Mouse (Mus musculus) forebrain, postnatal 0 days (tissue): ENCODE results near the gene Trcg1. TPM values are rescaled to one million over a fixed set of nuclear protein-coding genes. Genes with fewer than 3 reads are reported as not detected.
A peak's percentile ranks its signal among the peaks of the same experiment; 100 is the strongest.

Experiments
- ATAC-seq: fragments of 200-750 bp; cut with Nextera tagmentation; 2 replicates; pipeline ENCODE4 v1.8.0; 2017; ENCODE audit warnings: mild to moderate bottlenecking, moderate library complexity
- DNase-seq: peaks from one replicate; pipeline ENCODE4 v3.0.0-alpha.2; 2015
- H3K27ac ChIP-seq: fragments of 300-500 bp; sonication (generic); 2 replicates; pipeline ENCODE4 v1.5.1; 2014; ENCODE audit warnings: low read depth, mild to moderate bottlenecking, antibody characterized with exemption, low read length, moderate library complexity, mixed read lengths
- H3K27me3 ChIP-seq: fragments of 300-500 bp; sonication (generic); 2 replicates; pipeline ENCODE4 v1.6.1; 2014; ENCODE audit warnings: mild to moderate bottlenecking, low read length, mixed read lengths; ENCODE audit not compliant: insufficient read depth
- H3K36me3 ChIP-seq: fragments of 300-500 bp; sonication (generic); 2 replicates; pipeline ENCODE4 v1.6.1; 2014; ENCODE audit warnings: mild to moderate bottlenecking, moderate library complexity; ENCODE audit not compliant: insufficient read depth
- H3K4me1 ChIP-seq: fragments of 300-500 bp; sonication (generic); 2 replicates; pipeline ENCODE4 v1.6.1; 2014; ENCODE audit warnings: antibody characterized with exemption; ENCODE audit not compliant: insufficient read depth
- H3K4me2 ChIP-seq: fragments of 300-500 bp; sonication (generic); 2 replicates; pipeline ENCODE4 v1.6.1; 2014; ENCODE audit warnings: low read depth, mild to moderate bottlenecking, moderate library complexity
- H3K4me3 ChIP-seq: fragments of 300-500 bp; sonication (generic); 2 replicates; pipeline ENCODE4 v1.5.1; 2014; ENCODE audit warnings: low read depth, low read length, mixed read lengths
- H3K9ac ChIP-seq: fragments of 300-500 bp; sonication (generic); 2 replicates; pipeline ENCODE4 v1.6.1; 2014; ENCODE audit warnings: mild to moderate bottlenecking
- H3K9me3 ChIP-seq: fragments of 300-500 bp; sonication (generic); 2 replicates; pipeline ENCODE4 v1.6.1; 2016; ENCODE audit warnings: low read length
- CTCF ChIP-seq: sonication (generic); IDR thresholded peaks from 2 replicates; pipeline ENCODE4 v1.5.1; 2016; ENCODE audit warnings: antibody characterized with exemption, control low read depth, low read depth
- WGBS: fragments of 180-500 bp; shearing (Covaris S2); extraction: QIAGEN DNeasy Blood & Tissue Kit; methylation state at CpG from one replicate; pipeline ENCODE4 v1.1.7; 2014; 5-methylcytosine and 5-hydroxymethylcytosine counted together
- polyA plus RNA-seq: library from polyadenylated mRNA; unstranded; fragments of >200 nt; fragmentation: Nextera tagmentation; extraction: Ambion mirVana; gene quantifications from 2 replicates; pipeline ENCODE4 v1.2.1, GENCODE M21; 2015
- total RNA-seq: library from RNA; depleted of rRNA; stranded (reverse); fragments of >200 nt; gene quantifications from 2 replicates; pipeline ENCODE4 v1.2.3, GENCODE M21; 2014

Trcg1 gene
- total and polyA plus RNA-seq, 2 experiments from 2014 or later = not detected

GRCm38 (mm10) chr9:57278268-57278667, 41.9 kb downstream of the Trcg1 start:
- Histone ChIP-seq H3K27me3 (no peaks in the 10 kb centered on the region), H3K4me1 (peaks cover 4% of the 10 kb centered on the region; the same call in 1 of the 2 replicates), H3K9ac (no peak overlapping the region), H3K27ac (no peak overlapping the region), H3K4me2 (no peak overlapping the region), H3K36me3 (no peaks in the 10 kb centered on the region), H3K4me3 (no peak overlapping the region), H3K9me3 (no peaks in the 10 kb centered on the region)
- DNase-seq (no peak), ATAC-seq (no peak)
- WGBS = 65% methylated on average over 4 of the region's 4 CpGs
- TF ChIP-seq CTCF = no peak

GRCm38 (mm10) chr9:57279441-57279840, 43.1 kb downstream of the Trcg1 start:
- DNase-seq = no peak
- H3K4me1 ChIP-seq = peaks cover 4% of the 10 kb centered on the region; the same call in 1 of the 2 replicates
- ATAC-seq = no peak
- no peaks in the 10 kb centered on the region for H3K27me3 ChIP-seq
- no peaks in the 10 kb centered on the region for H3K36me3 ChIP-seq
- 56% methylated on average over 4 of the region's 4 CpGs for WGBS
- H3K9me3 ChIP-seq = no peaks in the 10 kb centered on the region
- no peak overlapping the region for H3K4me3 ChIP-seq
- H3K4me2 ChIP-seq = no peak overlapping the region
- no peak overlapping the region for H3K9ac ChIP-seq
- no peak overlapping the region for H3K27ac ChIP-seq
- TF ChIP-seq CTCF = no peak

GRCm38 (mm10) chr9:57281549-57281948, 45.2 kb downstream of the Trcg1 start:
- Histone ChIP-seq H3K27ac (no peak overlapping the region), H3K9me3 (no peaks in the 10 kb centered on the region), H3K4me1 (peaks cover 4% of the 10 kb centered on the region; the same call in 1 of the 2 replicates), H3K9ac (peak overlapping the region; percentile 37; the same call in 1 of the 2 replicates), H3K27me3 (no peaks in the 10 kb centered on the region), H3K4me2 (peak overlapping the region; percentile 44), H3K36me3 (no peaks in the 10 kb centered on the region), H3K4me3 (peak overlapping the region; percentile 12; the same call in 1 of the 2 replicates)
- DNase-seq (peak; percentile 33), ATAC-seq (peak; percentile 51)
- 11% methylated on average over 20 of the region's 20 CpGs for WGBS
- no peak for TF ChIP-seq CTCF

DNA sequence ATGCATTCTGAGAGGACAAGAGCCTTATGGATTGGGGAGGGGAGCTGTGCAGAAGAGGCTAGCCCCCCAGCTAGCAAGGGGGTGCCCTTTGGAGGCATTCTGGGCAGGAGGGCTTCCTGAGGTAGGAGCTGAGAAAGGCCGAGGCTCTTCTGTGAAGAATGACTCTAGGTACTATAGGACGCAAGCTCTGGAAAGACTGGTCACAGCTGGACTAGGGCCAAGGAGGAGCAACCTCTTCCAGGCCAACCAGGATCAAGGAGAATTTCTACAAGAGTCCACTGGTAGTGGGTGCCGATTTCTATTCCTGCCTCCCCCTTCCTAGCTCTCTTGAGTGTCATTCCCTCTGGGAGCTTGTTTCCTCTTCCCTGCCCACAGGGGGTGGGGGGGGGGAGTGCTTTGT, 46.3 kb downstream of the Trcg1 start:
- Histone ChIP-seq H3K4me3 (no peak overlapping the region), H3K4me2 (no peak overlapping the region), H3K9me3 (no peaks in the 10 kb centered on the region), H3K36me3 (no peaks in the 10 kb centered on the region), H3K27me3 (no peaks in the 10 kb centered on the region), H3K27ac (no peak overlapping the region), H3K4me1 (peaks cover 4% of the 10 kb centered on the region; the same call in 1 of the 2 replicates), H3K9ac (no peak overlapping the region)
- DNase-seq (no peak), ATAC-seq (no peak)
- WGBS = 78% methylated on average over 3 of the region's 3 CpGs
- TF ChIP-seq CTCF = no peak

DNA sequence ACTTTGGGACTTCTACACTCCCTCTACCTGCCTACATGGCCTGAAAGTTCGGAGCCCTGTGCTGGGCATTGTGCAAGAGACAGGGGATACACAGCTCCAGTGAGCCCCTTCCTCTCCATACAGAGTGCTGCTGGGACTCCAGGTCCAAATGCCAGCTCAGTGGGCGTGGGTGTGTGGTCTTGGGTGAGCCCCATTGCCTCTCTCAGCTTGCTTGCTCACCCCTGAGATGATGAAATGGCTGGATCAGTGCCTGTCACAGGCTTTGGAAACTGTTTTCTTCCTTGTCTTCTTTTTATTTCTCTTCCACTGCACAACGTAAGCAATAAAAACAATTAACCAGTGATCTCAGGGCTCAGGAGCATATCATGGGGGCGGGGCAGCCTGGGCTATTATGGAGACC, 47.0 kb downstream of the Trcg1 start:
- no peaks in the 10 kb centered on the region for H3K27me3 ChIP-seq
- no peaks in the 10 kb centered on the region for H3K36me3 ChIP-seq
- no peak for TF ChIP-seq CTCF
- WGBS = 60% methylated on average over 4 of the region's 4 CpGs
- ATAC-seq (no peak), DNase-seq (no peak)
- peaks cover 4% of the 10 kb centered on the region; the same call in 1 of the 2 replicates for H3K4me1 ChIP-seq
- H3K4me2 ChIP-seq = no peak overlapping the region
- H3K4me3 ChIP-seq = no peak overlapping the region
- no peak overlapping the region for H3K27ac ChIP-seq
- H3K9me3 ChIP-seq = no peaks in the 10 kb centered on the region
- no peak overlapping the region for H3K9ac ChIP-seq

- Histone ChIP-seq H3K27me3 (no peaks in the 10 kb centered on the region), H3K4me3 (no peak overlapping the region), H3K4me1 (no peaks in the 10 kb centered on the region), H3K4me2 (no peak overlapping the region), H3K9ac (no peak overlapping the region), H3K36me3 (no peaks in the 10 kb centered on the region), H3K9me3 (no peaks in the 10 kb centered on the region), H3K27ac (no peak overlapping the region)
- WGBS = 94% methylated on average over 6 of the region's 6 CpGs
- TF ChIP-seq CTCF = no peak
- no peak for DNase-seq
- no peak for ATAC-seq
Measured at GRCm38 (mm10) chr9:57287183-57287582, 50.8 kb downstream of the Trcg1 start.

DNA sequence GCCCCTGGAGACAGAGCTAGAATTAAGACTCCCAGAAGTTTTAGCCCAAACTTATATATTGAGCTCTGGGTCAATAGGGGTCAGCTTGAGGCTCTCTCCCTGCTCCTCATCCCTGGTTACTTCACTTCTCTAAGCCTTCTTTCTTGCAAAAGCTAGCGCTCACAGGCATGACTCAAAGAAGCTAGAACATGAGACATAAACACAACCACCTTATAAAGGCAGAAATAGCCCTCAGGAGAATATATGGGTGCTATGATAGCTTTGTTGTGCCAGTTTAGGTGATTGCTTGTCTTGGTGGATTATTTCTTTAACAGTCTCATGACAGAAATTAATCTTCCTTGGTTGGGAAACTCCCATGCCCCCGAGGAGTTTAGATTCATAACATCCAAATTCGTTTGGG, 58.5 kb downstream of the Trcg1 start:
- H3K27me3 ChIP-seq = no peaks in the 10 kb centered on the region
- no peaks in the 10 kb centered on the region for H3K9me3 ChIP-seq
- no peak overlapping the region for H3K9ac ChIP-seq
- TF ChIP-seq CTCF = no peak
- no peaks in the 10 kb centered on the region for H3K36me3 ChIP-seq
- no peak overlapping the region for H3K27ac ChIP-seq
- 86% methylated on average over 3 of the region's 3 CpGs for WGBS
- no peaks in the 10 kb centered on the region for H3K4me1 ChIP-seq
- ATAC-seq = no peak
- no peak for DNase-seq
- H3K4me3 ChIP-seq = no peak overlapping the region
- no peak overlapping the region for H3K4me2 ChIP-seq
